Mouse (Mus musculus) midbrain, embryonic 10.5 days (tissue): ENCODE results near the gene Grb7. TPM values are rescaled to one million over a fixed set of nuclear protein-coding genes. Genes with fewer than 3 reads are reported as not detected.

Source experiments
- DNase-seq: peaks from one replicate; pipeline ENCODE4 v3.0.0-alpha.2; 2017; ENCODE audit warnings: low spot score
- H3K27ac ChIP-seq: fragments of 300-500 bp; sonication (generic); replicated peaks from 2 replicates; pipeline ENCODE4 v1.5.1; 2016; ENCODE audit warnings: mild to moderate bottlenecking
- H3K27me3 ChIP-seq: fragments of 300-500 bp; sonication (generic); 2 replicates; pipeline ENCODE4 v1.6.1; 2016; ENCODE audit warnings: low read depth, mild to moderate bottlenecking; ENCODE audit not compliant: poor library complexity, severe bottlenecking
- H3K36me3 ChIP-seq: fragments of 300-500 bp; sonication (generic); 2 replicates; pipeline ENCODE4 v1.6.1; 2016; ENCODE audit warnings: mild to moderate bottlenecking, moderate library complexity
- H3K4me1 ChIP-seq: fragments of 300-500 bp; sonication (generic); 2 replicates; pipeline ENCODE4 v1.6.1; 2016
- H3K4me3 ChIP-seq: fragments of 300-500 bp; sonication (generic); 2 replicates; pipeline ENCODE4 v1.5.1; 2016; ENCODE audit warnings: mild to moderate bottlenecking, moderate library complexity
- H3K9me3 ChIP-seq: fragments of 300-500 bp; sonication (generic); replicated peaks from 2 replicates; pipeline ENCODE4 v1.6.1; 2016; ENCODE audit warnings: mild to moderate bottlenecking
- WGBS: fragments of 180-500 bp; shearing (Covaris S2); methylation state at CpG from one replicate; pipeline ENCODE4 v1.1.7; 2016; 5-methylcytosine and 5-hydroxymethylcytosine counted together
- polyA plus RNA-seq: library from polyadenylated mRNA; unstranded; fragments of >200 nt; fragmentation: Nextera tagmentation; extraction: Ambion mirVana; gene quantifications from 2 replicates; pipeline ENCODE4 v1.2.1, GENCODE M21; 2016

The Grb7 gene
- polyA plus RNA-seq, 1 experiment from 2014 or later = 2.3 TPM

DNA sequence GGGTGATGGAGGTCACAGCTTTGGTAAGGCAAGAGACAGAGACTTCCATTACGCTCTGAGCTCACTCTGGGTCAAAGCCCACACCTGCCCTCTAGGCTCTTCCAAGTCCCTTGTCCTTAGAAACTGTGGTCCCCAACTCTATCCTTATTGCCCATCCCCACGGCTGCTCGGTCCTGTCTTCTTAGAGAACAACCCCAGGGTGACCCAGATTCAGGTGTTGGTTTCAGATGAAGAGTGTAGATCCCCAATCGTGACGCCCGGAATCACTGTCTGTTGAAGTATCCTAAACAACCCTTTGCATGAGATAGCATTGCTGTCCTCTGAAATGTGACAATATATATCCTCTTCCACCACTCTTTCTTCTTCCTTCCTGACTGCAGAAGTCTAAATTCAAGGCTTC, 16.1 kb downstream of the Grb7 start:
- peaks cover 49% of the 10 kb centered on the region for H3K27me3 ChIP-seq
- no peaks in the 10 kb centered on the region for H3K9me3 ChIP-seq
- H3K4me3 ChIP-seq = no peak overlapping the region
- no peaks in the 10 kb centered on the region for H3K36me3 ChIP-seq
- no peak for DNase-seq
- H3K4me1 ChIP-seq = peaks cover 16% of the 10 kb centered on the region
- no peak overlapping the region for H3K27ac ChIP-seq
- WGBS = 92% methylated on average over 6 of the region's 6 CpGs

DNA sequence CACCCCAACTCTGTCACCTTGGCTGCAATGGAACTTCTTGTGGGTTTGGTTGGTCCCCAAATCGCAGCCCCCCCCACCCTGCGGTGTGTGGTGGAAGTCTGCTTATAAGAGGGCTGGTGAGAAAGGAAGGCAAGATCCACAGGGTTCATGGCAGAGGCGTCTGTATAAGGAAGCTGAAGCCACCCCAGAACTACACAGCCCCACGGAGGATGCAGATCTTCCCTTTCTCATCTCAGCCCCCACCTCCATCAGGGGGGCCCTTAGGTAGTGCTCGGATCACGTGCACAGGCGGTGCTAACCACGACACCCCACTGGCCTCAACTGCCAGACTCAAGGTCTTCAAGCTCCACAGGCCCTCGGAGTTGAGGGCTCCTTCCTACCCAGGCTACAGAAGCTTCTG, 17.7 kb downstream of the Grb7 start:
- 0 out of 2 replicates have a peak, but pooled peaks cover under 1% of the 10 kb centered on the region for H3K4me1 ChIP-seq
- H3K4me3 ChIP-seq = no peak overlapping the region
- H3K36me3 ChIP-seq = no peaks in the 10 kb centered on the region
- WGBS = 86% methylated on average over 9 of the region's 9 CpGs
- no peak for DNase-seq
- H3K9me3 ChIP-seq = no peaks in the 10 kb centered on the region
- no peak overlapping the region for H3K27ac ChIP-seq
- H3K27me3 ChIP-seq = peaks cover 37% of the 10 kb centered on the region

DNA sequence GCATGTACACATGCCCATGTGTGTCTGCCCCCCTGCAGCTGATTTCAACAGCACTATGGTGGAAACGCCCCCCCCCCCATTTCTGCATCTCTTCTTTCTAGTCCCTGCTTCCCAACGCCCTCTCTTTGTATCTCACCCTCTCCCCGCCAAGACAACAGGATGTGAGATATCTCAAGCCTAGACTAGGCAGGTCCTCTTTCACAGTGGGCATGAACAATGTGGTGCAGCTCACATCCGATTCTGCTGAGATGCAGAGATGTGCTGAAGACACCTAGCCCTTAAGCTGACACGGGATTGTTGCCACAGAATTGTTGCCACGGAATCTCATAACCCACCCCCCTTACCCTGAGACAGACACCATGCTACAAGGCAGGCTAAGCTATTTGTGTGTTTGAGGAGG, 18.3 kb downstream of the Grb7 start:
- Histone ChIP-seq H3K4me3 (no peak overlapping the region), H3K36me3 (no peaks in the 10 kb centered on the region), H3K27ac (no peak overlapping the region), H3K4me1 (no peaks in the 10 kb centered on the region), H3K9me3 (no peaks in the 10 kb centered on the region), H3K27me3 (peaks cover 31% of the 10 kb centered on the region)
- no peak for DNase-seq
- 92% methylated on average over 6 of the region's 6 CpGs for WGBS

DNA sequence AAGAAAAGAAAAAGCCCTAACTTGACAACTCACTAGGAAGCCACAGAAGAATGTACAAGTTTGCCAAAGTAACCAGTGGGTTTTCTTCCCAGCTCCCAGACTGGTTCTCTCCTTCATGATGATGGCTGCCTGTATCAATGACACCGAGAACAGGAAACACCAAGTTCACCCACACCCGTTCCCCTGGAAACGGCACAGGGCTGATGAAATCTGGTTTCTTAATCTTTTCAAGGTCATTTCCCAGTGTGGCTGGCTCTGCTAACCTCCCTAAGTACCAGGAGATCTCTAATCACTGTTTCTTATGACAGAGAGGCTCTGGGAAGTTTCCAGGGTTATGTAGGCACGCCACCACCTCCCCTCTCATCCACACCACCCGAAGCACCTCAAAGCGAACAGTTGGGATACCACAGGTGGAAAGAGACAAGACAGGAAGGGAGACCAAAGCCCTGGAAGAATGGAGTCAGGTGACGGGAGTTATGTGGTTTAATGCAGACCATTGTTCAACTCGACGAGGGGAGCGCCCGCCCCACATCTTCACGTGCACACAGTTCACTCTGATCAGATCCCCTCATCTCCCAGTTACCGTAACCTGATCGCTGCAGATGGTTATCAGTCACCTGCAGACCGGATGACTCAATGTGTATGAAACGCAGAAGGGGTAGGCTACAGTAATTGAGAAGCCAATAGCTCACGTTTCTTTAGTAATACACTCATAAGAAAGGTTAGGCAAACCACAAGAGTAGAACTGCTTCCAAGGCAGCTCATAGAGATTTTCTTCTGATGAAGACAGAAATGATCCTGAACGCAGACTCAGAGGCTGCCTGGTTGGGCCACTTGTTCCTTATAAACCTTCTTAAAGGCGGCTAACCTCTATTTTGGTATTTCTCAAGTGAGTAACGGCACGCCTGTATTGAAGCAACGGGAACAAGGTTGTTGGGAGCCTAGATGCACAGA, 23.8 kb downstream of the Grb7 start:
- DNase-seq = no peak
- H3K9me3 ChIP-seq = no peaks in the 10 kb centered on the region
- no peaks in the 10 kb centered on the region for H3K36me3 ChIP-seq
- peaks cover 10% of the 10 kb centered on the region for H3K27me3 ChIP-seq
- peaks cover 30% of the 10 kb centered on the region for H3K4me1 ChIP-seq
- H3K27ac ChIP-seq = no peak overlapping the region
- WGBS = 84% methylated on average over 22 of the region's 22 CpGs
- H3K4me3 ChIP-seq = no peak overlapping the region

DNA sequence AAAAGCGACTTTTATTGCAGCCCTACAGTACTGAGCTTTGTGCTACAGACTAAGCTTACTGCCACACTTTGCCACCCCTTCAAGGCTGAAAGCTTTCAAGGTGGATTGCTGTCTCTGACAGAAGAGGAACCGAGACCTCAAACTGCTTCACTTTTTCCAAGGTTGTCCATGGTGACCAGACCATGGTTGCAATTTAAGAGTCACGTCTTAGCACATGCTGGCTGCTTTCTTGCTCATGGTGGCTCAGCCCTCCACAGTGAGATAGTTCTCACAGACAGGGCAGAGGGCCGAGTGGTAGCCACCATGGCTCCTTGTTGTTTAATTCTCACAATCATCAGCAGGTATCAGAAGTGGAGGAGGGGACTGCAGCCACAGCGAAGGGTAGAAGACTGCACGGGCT, 24.6 kb downstream of the Grb7 start:
- WGBS = 82% methylated on average over 6 of the region's 6 CpGs
- H3K4me1 ChIP-seq = peaks cover 30% of the 10 kb centered on the region
- no peak for DNase-seq
- no peak overlapping the region for H3K27ac ChIP-seq
- H3K9me3 ChIP-seq = no peaks in the 10 kb centered on the region
- no peak overlapping the region for H3K4me3 ChIP-seq
- peaks cover 10% of the 10 kb centered on the region for H3K27me3 ChIP-seq
- H3K36me3 ChIP-seq = no peaks in the 10 kb centered on the region

DNA sequence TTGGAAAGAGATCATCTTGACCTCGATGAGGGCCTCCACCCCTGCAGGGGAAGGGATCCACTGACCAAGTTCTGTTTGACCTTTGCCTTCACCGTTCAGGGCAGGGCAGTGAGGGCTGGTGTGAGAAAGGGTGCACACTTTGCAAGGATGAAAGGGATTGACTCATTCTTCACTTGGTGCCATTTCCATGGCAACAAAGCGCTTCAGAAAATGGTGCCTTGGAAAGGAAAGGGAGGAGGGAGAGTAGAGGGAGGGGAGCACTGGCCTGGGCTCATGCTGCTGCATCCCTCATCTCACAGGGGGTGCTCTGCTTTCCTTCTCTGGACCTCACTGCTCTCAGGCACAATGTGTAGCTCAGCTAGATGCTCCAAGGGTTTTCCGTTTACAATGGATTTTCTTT, 26.5 kb downstream of the Grb7 start:
- Histone ChIP-seq H3K27me3 (peaks cover 10% of the 10 kb centered on the region), H3K4me1 (peaks cover 30% of the 10 kb centered on the region), H3K9me3 (no peaks in the 10 kb centered on the region), H3K36me3 (no peaks in the 10 kb centered on the region), H3K27ac (peak overlapping the region; percentile 42; the same call in 1 of the 2 replicates), H3K4me3 (no peak overlapping the region)
- 33% methylated on average over 4 of the region's 4 CpGs for WGBS
- DNase-seq = peak; percentile 29

DNA sequence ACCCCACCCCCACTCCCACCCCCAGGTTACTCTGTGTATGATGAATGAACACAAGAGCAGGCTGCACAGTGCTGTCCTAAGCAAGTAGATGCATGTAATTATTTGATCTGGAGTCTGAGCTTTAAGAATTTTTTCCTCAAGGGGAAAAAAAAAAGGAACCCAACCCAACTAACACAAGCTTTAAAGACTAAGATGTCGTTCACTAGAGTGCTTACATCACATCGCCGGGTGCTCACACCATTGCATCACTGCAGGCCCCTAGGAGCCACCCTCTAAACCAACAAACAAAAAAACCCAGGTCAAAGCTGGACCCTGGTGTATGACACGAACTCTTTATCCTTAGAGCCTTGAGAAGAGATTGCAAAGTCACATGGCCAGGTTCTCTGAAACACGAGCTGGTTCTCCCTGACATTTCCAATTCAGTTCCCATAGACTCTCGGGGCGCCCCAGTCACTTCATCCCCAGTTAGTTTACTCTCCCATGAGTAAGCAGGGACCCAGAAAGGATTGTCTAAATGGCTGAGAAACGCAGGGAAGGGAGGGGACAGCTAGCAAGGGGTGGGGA, 27.8 kb downstream of the Grb7 start:
- no peaks in the 10 kb centered on the region for H3K36me3 ChIP-seq
- peaks cover 30% of the 10 kb centered on the region for H3K4me1 ChIP-seq
- DNase-seq = no peak
- WGBS = 66% methylated on average over 8 of the region's 8 CpGs
- H3K27ac ChIP-seq = no peak overlapping the region
- H3K9me3 ChIP-seq = no peaks in the 10 kb centered on the region
- H3K4me3 ChIP-seq = no peak overlapping the region
- peaks cover 10% of the 10 kb centered on the region for H3K27me3 ChIP-seq

DNA sequence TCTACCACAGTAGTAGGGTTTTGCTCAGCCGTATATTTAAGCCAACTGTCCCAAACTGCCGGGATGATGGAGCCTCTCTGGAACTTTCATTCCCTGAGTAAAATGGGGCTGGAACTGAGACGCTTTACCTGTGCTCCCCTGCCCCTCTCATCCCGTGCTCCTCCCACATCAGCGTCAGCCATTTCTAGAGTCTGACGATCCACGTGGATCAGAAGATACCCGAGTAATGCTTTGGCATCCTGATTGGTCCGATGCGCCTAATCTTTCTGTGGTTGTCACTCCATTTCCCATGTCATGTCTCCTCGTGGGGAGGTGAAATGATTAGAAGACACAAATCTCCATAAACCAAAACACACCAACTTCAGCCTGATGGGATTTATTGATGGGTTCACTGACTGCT, 28.8 kb downstream of the Grb7 start:
- 94% methylated on average over 11 of the region's 11 CpGs for WGBS
- H3K4me3 ChIP-seq = no peak overlapping the region
- DNase-seq = no peak
- H3K4me1 ChIP-seq = peaks cover 27% of the 10 kb centered on the region
- peaks cover 10% of the 10 kb centered on the region for H3K27me3 ChIP-seq
- H3K27ac ChIP-seq = no peak overlapping the region
- H3K36me3 ChIP-seq = no peaks in the 10 kb centered on the region
- H3K9me3 ChIP-seq = no peaks in the 10 kb centered on the region

DNA sequence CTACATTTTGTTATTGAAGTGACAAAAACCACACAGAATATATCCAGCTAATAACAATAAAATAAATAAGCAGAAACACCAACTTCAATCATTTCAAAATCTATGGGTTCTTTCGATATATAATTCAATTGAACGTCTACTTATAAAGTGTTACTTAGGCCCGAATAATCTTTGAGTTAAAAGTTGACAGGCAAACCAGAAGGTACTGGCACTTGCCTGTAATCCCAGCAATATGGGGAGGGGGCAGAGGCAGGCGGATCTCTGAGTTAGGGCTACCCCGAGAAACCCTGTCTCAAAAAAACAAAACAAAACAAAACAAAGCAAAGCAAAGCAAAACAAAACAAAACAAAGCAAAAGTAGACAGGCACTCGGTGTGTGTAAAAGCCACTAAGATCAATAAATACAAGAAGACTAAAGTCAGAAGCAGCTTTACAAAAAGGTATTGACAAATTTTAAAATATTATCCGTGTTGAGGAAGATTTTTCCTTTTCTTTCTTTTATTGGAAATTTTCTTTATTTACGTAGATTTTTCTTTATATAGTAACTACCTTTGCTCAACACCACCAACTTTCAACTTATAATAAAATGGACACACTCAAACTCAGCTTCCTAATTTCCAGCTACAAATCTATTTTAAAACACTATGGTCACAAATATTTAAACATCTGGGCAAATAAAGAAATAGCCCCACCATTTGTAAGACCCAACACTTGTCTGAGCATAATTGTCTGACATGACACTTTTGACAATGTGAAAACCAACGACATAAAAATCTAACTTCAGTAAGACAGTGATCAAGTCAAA, 29.6 kb downstream of the Grb7 start:
- H3K27ac ChIP-seq = no peak overlapping the region
- whole genome bisulfite sequencing = 90% methylated on average over 9 of the region's 9 CpGs
- peaks cover 25% of the 10 kb centered on the region for H3K4me1 ChIP-seq
- no peak for DNase-seq
- H3K4me3 ChIP-seq = no peak overlapping the region
- no peaks in the 10 kb centered on the region for H3K9me3 ChIP-seq
- peaks cover 8% of the 10 kb centered on the region for H3K27me3 ChIP-seq
- no peaks in the 10 kb centered on the region for H3K36me3 ChIP-seq

DNA sequence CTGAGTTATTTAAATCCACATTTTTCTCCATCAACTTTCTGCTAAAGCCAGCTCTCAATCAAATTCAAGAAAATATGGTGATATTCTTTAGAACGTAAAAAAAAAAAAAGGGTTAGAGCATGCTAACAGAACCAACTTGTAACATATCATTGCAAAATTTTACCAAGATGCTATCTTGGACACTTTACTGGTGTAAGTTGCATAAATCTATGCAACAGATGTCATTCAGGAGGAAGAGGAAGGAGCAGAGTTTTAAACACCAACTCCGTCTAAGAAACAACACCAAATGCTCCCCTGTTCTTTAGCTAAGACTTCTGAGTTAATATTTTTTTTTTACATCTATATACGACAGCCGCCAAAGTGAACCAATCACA, 30.2 kb downstream of the Grb7 start:
- Histone ChIP-seq H3K4me3 (no peak overlapping the region), H3K4me1 (peaks cover 25% of the 10 kb centered on the region), H3K36me3 (no peaks in the 10 kb centered on the region), H3K27ac (no peak overlapping the region), H3K27me3 (peaks cover 2% of the 10 kb centered on the region; the same call in 1 of the 2 replicates), H3K9me3 (no peaks in the 10 kb centered on the region)
- WGBS = 87% methylated on average over 4 of the region's 4 CpGs
- no peak for DNase-seq

DNA sequence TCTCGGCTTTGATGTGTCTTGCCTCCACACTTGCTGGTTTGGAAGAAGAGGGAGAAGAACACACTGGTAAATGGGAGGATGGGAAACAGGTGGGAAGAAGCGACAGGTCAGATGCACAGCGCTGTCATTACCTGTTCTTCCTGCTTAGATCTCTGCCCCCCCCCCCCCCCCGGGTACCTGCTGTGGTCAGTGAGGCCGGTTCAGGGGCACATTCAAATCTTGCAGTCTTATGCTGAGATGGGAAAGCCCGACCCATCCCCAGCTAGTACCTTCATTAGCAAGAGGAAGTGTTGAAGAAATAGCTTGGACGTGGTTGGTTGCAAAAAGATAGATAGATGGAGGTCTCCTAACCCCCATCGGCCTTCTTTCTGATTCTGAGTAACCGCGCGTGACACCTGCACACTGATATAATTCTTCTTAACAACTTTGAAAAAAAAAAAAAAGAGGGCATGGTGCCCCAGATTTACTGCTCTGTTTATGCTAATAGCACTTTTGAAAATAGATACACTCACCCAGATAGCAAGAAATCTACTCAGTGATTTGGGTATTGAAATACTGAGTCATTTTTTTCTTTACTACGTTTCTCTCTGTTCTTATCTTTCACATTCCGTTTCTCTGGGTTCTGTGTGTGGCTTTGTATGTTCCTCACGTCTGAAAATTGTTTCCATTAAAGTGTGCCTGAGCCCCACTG, 31.0 kb downstream of the Grb7 start:
- H3K4me1 ChIP-seq = peaks cover 20% of the 10 kb centered on the region
- DNase-seq = no peak
- no peaks in the 10 kb centered on the region for H3K36me3 ChIP-seq
- WGBS = 76% methylated on average over 14 of the region's 14 CpGs
- H3K9me3 ChIP-seq = no peaks in the 10 kb centered on the region
- H3K4me3 ChIP-seq = no peak overlapping the region
- no peak overlapping the region for H3K27ac ChIP-seq
- H3K27me3 ChIP-seq = no peaks in the 10 kb centered on the region
